Mouse (Mus musculus) liver, embryonic 11.5 days (tissue): Measurements from ENCODE around the gene Dyrk1b. TPM values are rescaled to one million over a fixed set of nuclear protein-coding genes. Genes with fewer than 3 reads are reported as not detected.
"Not testable (repeated sequence)": the region's sequence is repeated elsewhere in the genome, so short reads cannot be mapped to it uniquely, and the experiment has no call there.

Source experiments
- ATAC-seq: fragments of 200-750 bp; cut with Nextera tagmentation; replicated peaks from 2 replicates; pipeline ENCODE4 v1.8.0; 2017; ENCODE audit warnings: moderate number of reproducible peaks, mild to moderate bottlenecking, moderate TSS enrichment, moderate library complexity; ENCODE audit not compliant: low FRiP score
- DNase-seq: peaks from one replicate; pipeline ENCODE4 v3.0.0-alpha.2; 2017; ENCODE audit warnings: low spot score
- H3K27ac ChIP-seq: fragments of 300-500 bp; sonication (generic); 2 replicates; pipeline ENCODE4 v1.5.1; 2014; ENCODE audit warnings: mild to moderate bottlenecking, low read depth, low read length, control low read depth
- H3K27me3 ChIP-seq: fragments of 300-500 bp; sonication (generic); replicated peaks from 2 replicates; pipeline ENCODE4 v1.6.1; 2014; ENCODE audit warnings: low read length, mixed read lengths; ENCODE audit not compliant: control insufficient read depth, insufficient read depth
- H3K36me3 ChIP-seq: fragments of 300-500 bp; sonication (generic); 2 replicates; pipeline ENCODE4 v1.6.1; 2014; ENCODE audit warnings: mild to moderate bottlenecking, low read length, moderate library complexity, mixed read lengths; ENCODE audit not compliant: control insufficient read depth, insufficient read depth
- H3K4me1 ChIP-seq: fragments of 300-500 bp; sonication (generic); replicated peaks from 2 replicates; pipeline ENCODE4 v1.6.1; 2014; ENCODE audit warnings: low read length, mixed read lengths; ENCODE audit not compliant: control insufficient read depth, insufficient read depth
- H3K4me2 ChIP-seq: fragments of 300-500 bp; sonication (generic); 2 replicates; pipeline ENCODE4 v1.6.1; 2014; ENCODE audit warnings: mild to moderate bottlenecking, control low read depth, moderate library complexity
- H3K4me3 ChIP-seq: fragments of 300-500 bp; sonication (generic); 2 replicates; pipeline ENCODE4 v1.5.1; 2014; ENCODE audit warnings: low read depth, low read length, control low read depth
- H3K9ac ChIP-seq: fragments of 300-500 bp; sonication (generic); 2 replicates; pipeline ENCODE4 v1.6.1; 2014; ENCODE audit warnings: low read depth, low read length, control low read depth
- H3K9me3 ChIP-seq: fragments of 300-500 bp; sonication (generic); 2 replicates; pipeline ENCODE4 v1.6.1; 2016; ENCODE audit warnings: low read length, inconsistent platforms, mixed read lengths; ENCODE audit not compliant: control insufficient read depth
- WGBS: fragments of 180-500 bp; shearing (Covaris S2); extraction: QIAGEN DNeasy Blood & Tissue Kit; methylation state at CpG from one replicate; pipeline ENCODE4 v1.1.7; 2014; 5-methylcytosine and 5-hydroxymethylcytosine counted together
- polyA plus RNA-seq: library from polyadenylated mRNA; unstranded; fragments of >200 nt; fragmentation: Nextera tagmentation; extraction: Ambion mirVana; gene quantifications from 2 replicates; pipeline ENCODE4 v1.2.1, GENCODE M21; 2014

Gene Dyrk1b
- polyA plus RNA-seq, 1 experiment from 2014 or later = 6.0 TPM

GRCm38 (mm10) chr7:28226836-28227235 is 47.6 kb downstream of the Dyrk1b start:
- not testable (repeated sequence) for H3K36me3 ChIP-seq, H3K27ac ChIP-seq, H3K9ac ChIP-seq, H3K4me2 ChIP-seq, DNase-seq, H3K9me3 ChIP-seq, ATAC-seq, H3K4me3 ChIP-seq, H3K27me3 ChIP-seq, H3K4me1 ChIP-seq
- WGBS = 75% methylated on average over 4 of the region's 4 CpGs

- ATAC-seq, H3K9ac ChIP-seq, H3K4me2 ChIP-seq, H3K27ac ChIP-seq, H3K4me3 ChIP-seq, H3K27me3 ChIP-seq, H3K36me3 ChIP-seq, DNase-seq, H3K4me1 ChIP-seq, H3K9me3 ChIP-seq: not testable (repeated sequence)
- WGBS = 91% methylated on average over 4 of the region's 4 CpGs
Measured at GRCm38 (mm10) chr7:28227421-28227820, 48.2 kb downstream of the Dyrk1b start.

Other genes starting within 250 kb of the Dyrk1b start
- 14.1 and 15.4 TPM in 2 replicates for gene Zfp780b, start 200.3 kb upstream of the Dyrk1b start, polyA plus RNA-seq
- gene Zfp850, start 165.4 kb upstream of the Dyrk1b start, polyA plus RNA-seq = 6.2 and 6.6 TPM in 2 replicates
- gene Psmc4, start 129.4 kb upstream of the Dyrk1b start, polyA plus RNA-seq = 291 and 316 TPM in 2 replicates
- gene Fcgbp, start 108.2 kb upstream of the Dyrk1b start, polyA plus RNA-seq = 0.04 TPM in 1 of 2 replicates, not detected in the other
- gene 9530053A07Rik, start 50.0 kb upstream of the Dyrk1b start, polyA plus RNA-seq = not detected in 2 replicates
- gene Fbl, start 9.8 kb upstream of the Dyrk1b start, polyA plus RNA-seq = 39.9 and 51.2 TPM in 2 replicates
- gene Eid2, start 88.4 kb downstream of the Dyrk1b start, polyA plus RNA-seq = 3.8 and 4.6 TPM in 2 replicates
- gene Eid2b, start 98.3 kb downstream of the Dyrk1b start, polyA plus RNA-seq = 5.9 and 6.5 TPM in 2 replicates
- gene Selenov, start 111.7 kb downstream of the Dyrk1b start, polyA plus RNA-seq = not detected in 2 replicates
- gene Dll3, start 122.8 kb downstream of the Dyrk1b start, polyA plus RNA-seq = 0.31 and 0.62 TPM in 2 replicates
- 217 and 224 TPM in 2 replicates for gene Timm50, start 132.6 kb downstream of the Dyrk1b start, polyA plus RNA-seq
- 77.9 and 78.9 TPM in 2 replicates for gene Supt5, start 159.3 kb downstream of the Dyrk1b start, polyA plus RNA-seq
- gene Rps16, start 171.2 kb downstream of the Dyrk1b start, polyA plus RNA-seq = 1,377 and 1,547 TPM in 2 replicates
- 29.2 and 34.4 TPM in 2 replicates for gene Plekhg2, start 193.1 kb downstream of the Dyrk1b start, polyA plus RNA-seq
- gene Zfp36, start 200.8 kb downstream of the Dyrk1b start, polyA plus RNA-seq = 9.9 and 10.2 TPM in 2 replicates
- gene Med29, start 213.2 kb downstream of the Dyrk1b start, polyA plus RNA-seq = 44.7 and 45.7 TPM in 2 replicates
- gene Paf1, start 213.5 kb downstream of the Dyrk1b start, polyA plus RNA-seq = 56.1 and 58.6 TPM in 2 replicates